Mouse (Mus musculus): ENCODE measurements at regions not wholly inside any gene's neighbourhood (a gene's known extent, or its start where the extent isn't known, plus 50 kb on each side); places are given as distances from the start of the nearest gene placed in this dataset.
"Not testable (repeated sequence)": the region's sequence is repeated elsewhere in the genome, so short reads cannot be mapped to it uniquely, and the experiment has no call there.

DNA sequence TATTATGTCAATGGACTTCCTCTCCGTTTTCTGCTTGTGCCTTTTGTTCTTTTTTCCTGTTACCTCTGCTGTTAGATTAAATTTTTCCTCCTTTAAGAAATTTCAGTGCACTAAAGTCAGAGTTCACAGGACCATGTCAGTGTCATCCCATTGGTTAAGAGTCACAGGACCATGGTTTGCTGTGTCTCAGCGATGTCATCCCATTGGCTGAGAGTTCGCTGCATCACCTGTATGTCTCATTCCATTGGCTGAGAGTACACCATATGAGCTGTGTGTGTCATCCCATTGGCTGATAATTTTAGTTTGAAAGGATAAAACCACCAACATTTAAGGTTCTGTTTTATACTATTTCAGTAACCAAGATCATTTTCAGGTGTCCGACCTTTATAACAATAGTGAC, 50.7 kb upstream of the Jade1 start:
- Histone ChIP-seq H3K9ac (no peak overlapping the region), H3K27ac (no peak overlapping the region), H3K27me3 (replicated peaks) (no peaks in the 10 kb centered on the region), H3K4me3 (no peak overlapping the region), H3K9me3 (replicated peaks) (no peaks in the 10 kb centered on the region), H3K36me3 (no peaks in the 10 kb centered on the region), H3K4me2 (no peak overlapping the region), H3K4me1 (no peaks in the 10 kb centered on the region)
- no peak for ATAC-seq
- WGBS (ENCODE audit: insufficient replicate concordance) = 83% methylated on average over 4 of the region's 4 CpGs

DNA sequence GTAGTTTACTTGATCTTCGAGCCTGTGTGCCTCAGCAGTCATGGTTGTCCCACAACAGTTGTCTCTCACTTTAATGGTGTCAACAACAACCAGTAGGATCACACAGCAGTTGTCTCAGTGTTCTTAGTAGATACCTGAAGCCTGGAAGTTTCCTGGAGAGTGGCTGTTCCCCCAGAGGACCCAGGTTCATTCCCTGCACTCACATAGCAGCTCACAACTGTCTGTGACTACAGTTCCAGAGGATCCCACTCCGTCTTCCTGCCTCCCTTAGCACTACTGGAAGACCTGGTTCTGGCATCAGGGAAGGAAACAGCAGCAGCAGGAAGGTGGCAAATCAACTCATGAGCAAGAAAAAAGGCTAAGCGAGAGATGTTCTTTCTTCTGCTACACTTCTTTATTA, 53.4 kb upstream of the Jade1 start:
- no peaks in the 10 kb centered on the region for H3K36me3 ChIP-seq
- 64% methylated on average over 3 of the region's 3 CpGs for WGBS (ENCODE audit: insufficient replicate concordance)
- ATAC-seq = no peak
- H3K4me1 ChIP-seq = peaks cover 8% of the 10 kb centered on the region; the same call in 1 of the 2 replicates
- H3K27me3 ChIP-seq (replicated peaks) = no peaks in the 10 kb centered on the region
- H3K4me2 ChIP-seq = no peak overlapping the region
- no peak overlapping the region for H3K4me3 ChIP-seq
- no peaks in the 10 kb centered on the region for H3K9me3 ChIP-seq (replicated peaks)
- H3K9ac ChIP-seq = no peak overlapping the region
- no peak overlapping the region for H3K27ac ChIP-seq

DNA sequence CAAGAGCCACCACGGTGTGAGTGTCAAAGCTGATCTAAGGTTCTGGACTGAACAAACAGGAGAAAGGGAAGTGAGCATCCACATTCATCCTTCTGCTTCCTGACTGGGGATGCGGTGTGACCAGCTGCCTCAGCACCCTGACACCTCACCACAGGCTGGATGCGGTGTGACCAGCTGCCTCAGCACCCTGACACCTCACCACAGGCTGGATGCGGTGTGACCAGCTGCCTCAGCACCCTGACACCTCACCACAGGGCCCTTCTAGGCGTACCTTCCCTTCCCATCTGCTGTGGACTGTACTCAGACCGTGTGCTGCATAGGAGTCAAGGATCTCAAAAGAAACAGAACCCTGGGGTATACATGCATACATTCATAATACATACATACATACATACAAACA, 53.9 kb upstream of the Jade1 start:
- not testable (repeated sequence) for H3K36me3 ChIP-seq; H3K9ac ChIP-seq; H3K4me3 ChIP-seq; H3K27me3 ChIP-seq (replicated peaks); ATAC-seq; H3K27ac ChIP-seq; H3K4me1 ChIP-seq; H3K9me3 ChIP-seq (replicated peaks); H3K4me2 ChIP-seq
- 33% methylated on average over 6 of the region's 6 CpGs for WGBS (ENCODE audit: insufficient replicate concordance)

DNA sequence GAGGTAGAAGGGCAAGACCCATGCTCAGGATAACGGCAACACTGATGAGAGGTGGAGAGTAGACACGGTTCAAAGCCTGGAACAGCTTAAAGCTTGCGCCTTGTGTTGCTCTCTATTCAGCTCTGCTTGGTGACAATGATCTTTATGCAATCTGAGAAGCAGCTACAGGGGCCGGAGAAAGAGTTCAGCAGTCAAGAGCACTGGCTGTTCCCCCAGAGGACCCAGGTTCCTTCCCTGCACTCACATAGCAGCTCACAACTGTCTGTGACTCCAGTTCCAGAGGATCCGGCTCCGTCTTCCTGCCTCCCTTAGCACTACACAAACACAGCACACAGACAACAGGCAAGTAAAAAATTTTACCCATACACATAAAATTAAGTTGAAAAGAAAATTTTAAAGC, 54.4 kb upstream of the Jade1 start:
- ATAC-seq = no peak

DNA sequence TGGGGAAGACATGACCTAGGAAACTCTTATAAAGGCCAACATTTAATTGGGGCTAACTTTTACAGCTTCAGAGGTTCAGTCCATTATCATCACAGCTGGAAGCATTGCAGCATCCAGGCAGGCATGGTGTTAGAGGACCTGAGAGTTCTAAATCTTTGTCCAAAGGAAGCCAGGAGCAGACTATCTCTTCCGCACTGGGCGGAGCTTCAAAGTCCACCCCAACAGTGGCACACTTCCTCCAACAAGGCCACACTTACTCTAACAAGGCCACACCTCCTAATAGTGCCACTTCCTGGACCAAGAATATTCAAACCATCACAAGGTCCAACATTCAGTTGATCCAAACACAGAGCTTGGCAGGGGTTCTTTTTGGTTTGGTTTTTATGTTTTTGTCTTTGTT, 55.9 kb upstream of the Jade1 start:
- Histone ChIP-seq H3K36me3 (no peaks in the 10 kb centered on the region), H3K4me2 (no peak overlapping the region), H3K9me3 (replicated peaks) (no peaks in the 10 kb centered on the region), H3K4me3 (no peak overlapping the region), H3K9ac (no peak overlapping the region), H3K4me1 (peaks cover 9% of the 10 kb centered on the region; the same call in 1 of the 2 replicates), H3K27me3 (replicated peaks) (no peaks in the 10 kb centered on the region), H3K27ac (no peak overlapping the region)
- 75% methylated on average over 2 of the region's 2 CpGs for WGBS (ENCODE audit: insufficient replicate concordance)
- no peak for ATAC-seq

More for the DNA sequence above, 54.4 kb upstream of the Jade1 start:
- peaks cover 9% of the 10 kb centered on the region; the same call in 1 of the 2 replicates for H3K4me1 ChIP-seq
- H3K27ac ChIP-seq = no peak overlapping the region
- no peaks in the 10 kb centered on the region for H3K36me3 ChIP-seq
- 68% methylated on average over 6 of the region's 6 CpGs for WGBS (ENCODE audit: insufficient replicate concordance)
- H3K4me2 ChIP-seq = no peak overlapping the region
- no peaks in the 10 kb centered on the region for H3K27me3 ChIP-seq (replicated peaks)
- H3K9me3 ChIP-seq (replicated peaks) = no peaks in the 10 kb centered on the region
- H3K4me3 ChIP-seq = no peak overlapping the region
- no peak overlapping the region for H3K9ac ChIP-seq

DNA sequence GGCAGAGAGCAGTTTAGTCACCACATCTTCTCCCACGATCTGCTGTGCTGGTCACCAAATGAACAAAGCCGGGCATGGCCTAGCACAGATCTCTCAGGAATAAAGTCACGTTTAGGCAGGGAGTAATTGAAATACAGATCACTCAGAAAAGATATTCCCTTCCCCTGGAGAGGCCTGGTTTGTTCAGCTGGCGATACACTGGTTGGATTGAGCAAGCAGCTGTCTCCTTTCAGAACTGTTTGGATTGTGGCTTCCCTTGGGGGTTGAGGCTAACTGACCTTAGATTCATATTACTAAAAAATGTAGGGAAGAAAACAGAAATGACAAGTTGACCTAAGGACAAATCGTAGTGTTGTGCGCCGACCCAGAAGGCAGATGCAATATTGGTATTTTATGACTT, 56.7 kb upstream of the Jade1 start:
- no peak overlapping the region for H3K27ac ChIP-seq
- H3K36me3 ChIP-seq = no peaks in the 10 kb centered on the region
- H3K4me3 ChIP-seq = no peak overlapping the region
- ATAC-seq = no peak
- no peaks in the 10 kb centered on the region for H3K27me3 ChIP-seq (replicated peaks)
- H3K4me1 ChIP-seq = peaks cover 9% of the 10 kb centered on the region; the same call in 1 of the 2 replicates
- no peak overlapping the region for H3K9ac ChIP-seq
- H3K9me3 ChIP-seq (replicated peaks) = no peaks in the 10 kb centered on the region
- no peak overlapping the region for H3K4me2 ChIP-seq
- 73% methylated on average over 7 of the region's 7 CpGs for WGBS (ENCODE audit: insufficient replicate concordance)

DNA sequence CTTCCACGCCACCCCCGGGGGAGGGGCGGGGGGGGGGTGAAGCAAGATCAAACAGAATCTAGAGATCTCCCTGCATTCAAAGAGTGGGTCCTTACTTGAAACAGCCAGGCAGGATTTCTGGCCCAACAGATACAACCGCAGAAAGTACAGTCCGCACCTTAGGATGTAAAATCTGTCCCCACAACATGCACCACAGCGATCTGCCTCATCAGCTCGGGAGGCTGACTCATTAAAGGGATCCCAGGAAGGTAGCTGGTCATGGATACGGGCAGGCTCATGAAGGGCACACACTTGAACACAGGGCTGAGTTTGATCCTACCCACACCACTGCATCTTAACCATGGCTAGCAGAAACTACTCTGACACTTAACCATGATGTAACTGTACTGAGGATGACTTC, 57.8 kb upstream of the Jade1 start:
- peak overlapping the region; percentile 45 for H3K4me2 ChIP-seq
- no peak overlapping the region for H3K27ac ChIP-seq
- no peaks in the 10 kb centered on the region for H3K27me3 ChIP-seq (replicated peaks)
- WGBS (ENCODE audit: insufficient replicate concordance) = 46% methylated on average over 8 of the region's 8 CpGs
- peaks cover 9% of the 10 kb centered on the region; the same call in 1 of the 2 replicates for H3K4me1 ChIP-seq
- no peaks in the 10 kb centered on the region for H3K9me3 ChIP-seq (replicated peaks)
- no peak for ATAC-seq
- no peak overlapping the region for H3K4me3 ChIP-seq
- H3K9ac ChIP-seq = no peak overlapping the region
- no peaks in the 10 kb centered on the region for H3K36me3 ChIP-seq

DNA sequence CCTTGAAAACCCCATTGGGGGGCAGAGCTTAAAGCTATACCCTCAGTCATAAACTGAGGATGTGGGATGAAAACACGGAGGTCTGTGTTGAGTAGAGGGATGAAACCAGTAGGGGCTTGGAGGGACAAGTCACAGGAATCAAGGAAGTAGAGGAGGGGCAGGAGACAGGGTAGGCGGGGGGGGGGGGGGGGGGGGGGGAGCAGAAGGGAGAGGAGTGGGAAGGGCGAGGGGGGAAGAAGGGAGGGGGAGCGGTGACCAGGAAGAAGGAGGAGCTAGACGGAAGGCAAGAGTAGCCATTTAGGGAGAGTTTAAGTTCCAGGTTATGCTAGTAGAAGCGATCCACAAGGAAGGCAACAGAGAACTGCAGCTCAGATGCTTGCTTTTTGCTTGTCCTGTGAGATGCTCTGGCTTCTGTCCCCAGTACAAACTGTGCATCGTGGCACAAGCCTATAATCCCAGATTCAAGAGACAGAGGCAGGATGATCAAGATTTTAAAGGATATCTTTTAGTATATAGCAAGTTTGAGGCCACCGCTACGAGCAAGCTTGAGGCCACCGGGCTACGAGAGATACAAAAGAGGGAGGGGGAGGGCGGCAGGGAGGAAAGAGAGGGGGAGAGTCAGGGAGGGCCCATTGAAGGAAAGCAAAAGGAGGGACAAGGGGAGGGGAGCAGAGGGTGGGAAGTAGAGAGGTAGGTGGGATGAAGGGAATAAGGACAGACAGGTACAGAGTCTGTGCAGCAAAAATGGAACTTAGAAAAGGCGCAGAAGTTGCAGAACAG, 58.4 kb upstream of the Jade1 start:
- peak overlapping the region; percentile 45 for H3K4me2 ChIP-seq
- peaks cover 9% of the 10 kb centered on the region; the same call in 1 of the 2 replicates for H3K4me1 ChIP-seq
- WGBS (ENCODE audit: insufficient replicate concordance) = 20% methylated on average over 12 of the region's 13 CpGs
- H3K9ac ChIP-seq = no peak overlapping the region
- H3K4me3 ChIP-seq = no peak overlapping the region
- ATAC-seq = no peak
- H3K9me3 ChIP-seq (replicated peaks) = no peaks in the 10 kb centered on the region
- H3K27ac ChIP-seq = no peak overlapping the region
- H3K27me3 ChIP-seq (replicated peaks) = no peaks in the 10 kb centered on the region
- H3K36me3 ChIP-seq = no peaks in the 10 kb centered on the region

DNA sequence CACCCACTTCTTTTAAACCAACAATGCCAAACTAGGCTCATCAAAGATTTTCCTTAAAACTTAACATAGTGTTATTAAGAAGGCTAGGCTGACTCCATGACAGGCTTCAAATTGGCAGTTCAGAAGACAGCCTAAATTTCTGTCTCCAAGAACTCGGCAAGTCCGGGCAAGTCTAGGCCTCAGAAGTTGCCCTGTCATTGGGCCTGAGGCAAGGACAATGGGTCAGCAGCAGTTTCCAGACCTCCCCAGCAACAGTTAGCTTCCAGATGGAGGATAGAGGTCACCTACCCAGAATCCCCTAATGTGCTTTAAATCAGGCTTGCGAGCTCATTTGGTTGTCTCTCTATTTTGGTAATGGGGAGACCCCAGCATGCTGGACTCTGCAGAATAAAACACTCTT, 59.6 kb upstream of the Jade1 start:
- Histone ChIP-seq H3K36me3 (no peaks in the 10 kb centered on the region), H3K9me3 (replicated peaks) (no peaks in the 10 kb centered on the region), H3K27ac (no peak overlapping the region), H3K4me1 (peaks cover 9% of the 10 kb centered on the region; the same call in 1 of the 2 replicates), H3K9ac (no peak overlapping the region), H3K27me3 (replicated peaks) (no peaks in the 10 kb centered on the region), H3K4me2 (no peak overlapping the region), H3K4me3 (no peak overlapping the region)
- WGBS (ENCODE audit: insufficient replicate concordance) = 69% methylated on average over 3 of the region's 3 CpGs
- ATAC-seq = no peak

DNA sequence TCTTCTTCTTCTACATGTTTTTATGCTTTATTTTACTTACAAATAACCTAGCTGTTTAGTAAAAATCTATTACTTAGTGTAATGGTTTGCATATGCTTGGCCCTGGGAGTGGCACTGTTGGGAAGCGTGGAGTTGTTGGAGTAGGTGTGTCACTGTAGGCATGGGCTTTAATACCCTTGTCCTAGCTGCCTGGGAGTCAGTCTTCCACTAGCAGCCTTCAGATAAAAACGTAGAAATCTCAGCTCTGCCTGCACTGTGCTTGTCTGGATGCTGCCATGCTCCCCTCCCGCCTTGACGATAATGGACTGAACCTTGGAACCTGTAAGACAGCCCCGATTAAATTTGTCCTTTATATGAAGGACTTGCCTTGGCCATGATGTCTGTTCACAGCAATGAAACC, 60.4 kb upstream of the Jade1 start:
- H3K9ac ChIP-seq = no peak overlapping the region
- 72% methylated on average over 5 of the region's 5 CpGs for WGBS (ENCODE audit: insufficient replicate concordance)
- no peak overlapping the region for H3K4me2 ChIP-seq
- H3K27me3 ChIP-seq (replicated peaks) = no peaks in the 10 kb centered on the region
- no peak for ATAC-seq
- H3K36me3 ChIP-seq = no peaks in the 10 kb centered on the region
- H3K9me3 ChIP-seq (replicated peaks) = no peaks in the 10 kb centered on the region
- H3K4me1 ChIP-seq = peaks cover 9% of the 10 kb centered on the region; the same call in 1 of the 2 replicates
- H3K4me3 ChIP-seq = no peak overlapping the region
- H3K27ac ChIP-seq = no peak overlapping the region

DNA sequence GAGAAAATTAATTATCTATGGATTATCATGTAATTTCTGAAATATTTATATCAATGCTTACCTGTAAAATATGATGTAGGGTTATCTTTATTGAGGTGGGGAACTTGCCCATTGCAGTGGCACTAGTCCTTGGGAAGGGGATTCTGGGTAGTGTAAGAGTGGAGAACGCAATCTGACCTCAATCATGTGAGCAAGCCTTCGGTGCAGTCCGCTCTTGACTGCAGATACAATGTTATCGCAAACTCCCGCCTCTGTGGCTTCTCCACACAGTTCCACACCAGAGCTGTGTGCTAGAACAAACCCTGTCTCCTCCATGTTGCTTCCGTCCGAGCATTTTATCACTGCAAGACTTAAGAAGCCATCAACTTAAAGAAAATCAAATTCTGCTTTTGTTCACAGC, 62.1 kb upstream of the Jade1 start:
- H3K36me3 ChIP-seq = no peaks in the 10 kb centered on the region
- no peak overlapping the region for H3K27ac ChIP-seq
- H3K4me1 ChIP-seq = peaks cover 7% of the 10 kb centered on the region; the same call in 1 of the 2 replicates
- no peak for ATAC-seq
- H3K4me2 ChIP-seq = no peak overlapping the region
- no peak overlapping the region for H3K9ac ChIP-seq
- H3K27me3 ChIP-seq (replicated peaks) = no peaks in the 10 kb centered on the region
- no peak overlapping the region for H3K4me3 ChIP-seq
- WGBS (ENCODE audit: insufficient replicate concordance) = 72% methylated on average over 7 of the region's 7 CpGs
- H3K9me3 ChIP-seq (replicated peaks) = no peaks in the 10 kb centered on the region

DNA sequence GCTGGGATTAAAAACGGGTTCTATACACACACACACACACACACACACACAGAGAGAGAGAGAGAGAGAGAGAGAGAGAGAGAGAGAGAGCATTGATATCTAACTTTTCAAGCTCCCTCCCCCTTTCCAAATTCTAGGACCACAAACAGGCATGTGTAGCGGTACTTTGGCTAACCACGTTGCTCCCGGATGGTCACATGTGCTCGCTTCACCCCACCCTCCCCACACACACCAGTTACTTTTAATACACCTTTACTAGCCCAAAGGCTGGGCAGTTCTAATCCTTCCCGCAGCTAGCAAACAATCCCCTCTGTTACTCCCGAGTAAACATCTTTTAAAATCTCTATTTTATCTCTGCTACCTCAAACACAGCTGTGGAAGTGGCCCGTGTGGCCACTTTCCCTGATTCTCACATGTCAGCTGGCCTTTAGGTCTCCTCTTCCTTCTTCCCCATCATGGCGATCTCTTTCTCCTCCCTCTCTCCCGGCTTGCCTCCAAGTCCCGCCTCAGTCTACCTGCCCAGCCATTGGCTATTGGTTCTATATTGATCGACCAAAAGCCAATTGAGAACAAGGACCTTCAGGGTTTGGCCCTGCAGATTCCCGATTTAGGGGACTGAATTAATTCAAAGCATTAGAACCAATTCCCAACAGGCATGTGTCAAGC, 62.7 kb upstream of the Jade1 start:
- 63% methylated on average over 13 of the region's 13 CpGs for WGBS (ENCODE audit: insufficient replicate concordance)
- Histone ChIP-seq H3K9ac (no peak overlapping the region), H3K4me3 (no peak overlapping the region), H3K4me1 (peaks cover 7% of the 10 kb centered on the region; the same call in 1 of the 2 replicates), H3K27me3 (replicated peaks) (no peaks in the 10 kb centered on the region), H3K9me3 (replicated peaks) (no peaks in the 10 kb centered on the region), H3K4me2 (no peak overlapping the region), H3K36me3 (no peaks in the 10 kb centered on the region), H3K27ac (no peak overlapping the region)
- ATAC-seq = no peak

Data from liver, embryonic 12.5 days (tissue).